Mouse (Mus musculus) CH12.LX (cell line): ENCODE results near the gene Cep164.

Experiments used
- CTCF ChIP-seq, 2 experiments: IDR thresholded peaks in 1 of 2; conservative IDR thresholded peaks in 1 of 2; 2 replicates each; pipeline ENCODE4 v1.5.1; 2011 to 2012; ENCODE audit warnings: low read depth in 2 of 2, low read length in 2 of 2, improper control_type of control experiment in 1 of 2, inconsistent platforms in 1 of 2, mild to moderate bottlenecking in 1 of 2, moderate library complexity in 1 of 2
- HCFC1 ChIP-seq: IDR thresholded peaks from 2 replicates; pipeline ENCODE4 v1.6.1; 2012; ENCODE audit warnings: low read depth, mild to moderate bottlenecking, inconsistent platforms, low read length, improper control_type of control experiment
- USF1 ChIP-seq: IDR thresholded peaks from 2 replicates; pipeline ENCODE4 v1.6.1; 2014; ENCODE audit warnings: low read depth, mild to moderate bottlenecking, inconsistent platforms, low read length, improper control_type of control experiment

DNA sequence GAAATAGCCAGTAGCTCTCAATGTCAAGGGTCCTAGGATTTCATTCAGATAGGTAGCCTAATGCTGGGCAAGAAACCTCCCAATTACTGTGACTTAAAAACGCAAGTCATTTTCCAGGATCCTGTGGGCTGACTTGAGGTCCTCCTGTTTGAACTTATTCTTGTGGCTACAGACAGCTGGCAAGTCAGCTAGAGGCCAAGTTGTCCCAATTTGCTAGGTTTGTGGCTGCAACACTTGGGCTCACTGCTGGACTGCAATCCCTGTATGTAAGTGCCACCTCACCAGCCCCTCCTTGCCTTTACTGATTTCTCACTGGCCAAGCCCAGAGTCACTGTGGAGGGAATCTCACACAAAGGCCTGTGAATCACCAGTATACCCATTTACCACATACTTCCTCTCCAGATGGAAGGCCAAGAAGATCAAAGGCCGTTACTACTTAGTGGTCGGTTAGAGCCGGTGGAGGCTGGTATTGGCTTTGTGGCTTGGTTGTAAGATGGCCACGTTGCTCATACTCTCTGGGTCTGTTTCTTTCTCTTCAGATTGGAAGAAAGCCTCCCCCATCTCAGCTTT, 18.5 kb upstream of the Cep164 start:
- TF ChIP-seq CTCF (conservative IDR thresholded peaks at IDR 0.05 in 1 of 2, IDR thresholded peaks at IDR 0.05 in 1 of 2; ENCODE audit: low read depth in 2 of 2, low read length in 2 of 2) (no peak), USF1 (no peak), HCFC1 (no peak)
